Mouse (Mus musculus) embryonic facial prominence, embryonic 13.5 days (tissue): ENCODE measurements around the gene Tango2. TPM values are rescaled to one million over a fixed set of nuclear protein-coding genes. Genes with fewer than 3 reads are reported as not detected.

ENCODE experiments used
- ATAC-seq: fragments of 200-750 bp; cut with Nextera tagmentation; 2 replicates; pipeline ENCODE4 v1.8.0; 2017; ENCODE audit warnings: low read depth; ENCODE audit not compliant: insufficient number of reproducible peaks, insufficient read depth, low FRiP score, low TSS enrichment
- H3K27ac ChIP-seq: fragments of 300-500 bp; sonication (generic); 2 replicates; pipeline ENCODE4 v1.5.1; 2015; ENCODE audit warnings: moderate library complexity, mild to moderate bottlenecking, inconsistent platforms
- H3K27me3 ChIP-seq: fragments of 300-500 bp; sonication (generic); 2 replicates; pipeline ENCODE4 v1.6.1; 2015; ENCODE audit warnings: mild to moderate bottlenecking, inconsistent platforms
- H3K36me3 ChIP-seq: fragments of 300-500 bp; sonication (generic); 2 replicates; pipeline ENCODE4 v1.6.1; 2015; ENCODE audit warnings: mild to moderate bottlenecking, inconsistent platforms
- H3K4me1 ChIP-seq: fragments of 300-500 bp; sonication (generic); 2 replicates; pipeline ENCODE4 v1.6.1; 2015; ENCODE audit warnings: inconsistent platforms
- H3K4me2 ChIP-seq: fragments of 300-500 bp; sonication (generic); 2 replicates; pipeline ENCODE4 v1.6.1; 2015; ENCODE audit warnings: moderate library complexity, mild to moderate bottlenecking, inconsistent platforms
- H3K4me3 ChIP-seq: fragments of 300-500 bp; sonication (generic); 2 replicates; pipeline ENCODE4 v1.5.1; 2015; ENCODE audit warnings: mild to moderate bottlenecking, inconsistent platforms
- H3K9ac ChIP-seq: fragments of 300-500 bp; sonication (generic); 2 replicates; pipeline ENCODE4 v1.6.1; 2015; ENCODE audit warnings: mild to moderate bottlenecking, inconsistent platforms
- H3K9me3 ChIP-seq: fragments of 300-500 bp; sonication (generic); 2 replicates; pipeline ENCODE4 v1.6.1; 2016; ENCODE audit warnings: inconsistent platforms
- WGBS: fragments of 180-500 bp; shearing (Covaris S2); methylation state at CpG from one replicate; pipeline ENCODE4 v1.1.7; 2015; ENCODE audit warnings: mixed read lengths; 5-methylcytosine and 5-hydroxymethylcytosine counted together
- polyA plus RNA-seq: library from polyadenylated mRNA; unstranded; fragments of >200 nt; fragmentation: Nextera tagmentation; extraction: Ambion mirVana; gene quantifications from 2 replicates; pipeline ENCODE4 v1.2.1, GENCODE M21; 2015

Tango2 gene
- polyA plus RNA-seq, 1 experiment from 2014 or later: 30.6 TPM

GRCm38 (mm10) chr16:18353106-18353505 is 5.2 kb upstream of the Tango2 start:
- H3K4me1 ChIP-seq: peaks cover 12% of the 10 kb centered on the region
- no peak overlapping the region for H3K4me2 ChIP-seq
- no peak overlapping the region for H3K9ac ChIP-seq
- peaks cover 26% of the 10 kb centered on the region for H3K27me3 ChIP-seq
- 71% methylated on average over 1 of the region's 1 CpGs for WGBS
- no peaks in the 10 kb centered on the region for H3K36me3 ChIP-seq
- no peak overlapping the region for H3K4me3 ChIP-seq
- ATAC-seq: no peak
- no peaks in the 10 kb centered on the region for H3K9me3 ChIP-seq
- no peak overlapping the region for H3K27ac ChIP-seq

- Histone ChIP-seq H3K9me3 (no peaks in the 10 kb centered on the region), H3K4me1 (peaks cover 17% of the 10 kb centered on the region), H3K9ac (no peak overlapping the region), H3K27me3 (peaks cover 38% of the 10 kb centered on the region), H3K4me3 (no peak overlapping the region), H3K27ac (no peak overlapping the region), H3K4me2 (no peak overlapping the region), H3K36me3 (no peaks in the 10 kb centered on the region)
- 65% methylated on average over 5 of the region's 5 CpGs for WGBS
- no peak for ATAC-seq
Measured at GRCm38 (mm10) chr16:18351313-18352055, 3.6 kb upstream of the Tango2 start.

GRCm38 (mm10) chr16:18349761-18350325 is 1.9 kb upstream of the Tango2 start:
- Histone ChIP-seq H3K9ac (0 out of 2 replicates have a peak overlapping the region, but pooled peaks have one; percentile 21), H3K4me3 (no peak overlapping the region), H3K27me3 (peaks cover 39% of the 10 kb centered on the region), H3K27ac (no peak overlapping the region), H3K4me1 (peaks cover 17% of the 10 kb centered on the region), H3K36me3 (no peaks in the 10 kb centered on the region), H3K9me3 (no peaks in the 10 kb centered on the region), H3K4me2 (no peak overlapping the region)
- 70% methylated on average over 12 of the region's 12 CpGs for WGBS
- ATAC-seq: no peak

- peaks cover 39% of the 10 kb centered on the region for H3K27me3 ChIP-seq
- under 1% methylated on average over 28 of the region's 28 CpGs for WGBS
- no peak for ATAC-seq
- H3K4me1 ChIP-seq: peaks cover 17% of the 10 kb centered on the region
- H3K4me2 ChIP-seq: peak overlapping the region; percentile 98
- H3K36me3 ChIP-seq: no peaks in the 10 kb centered on the region
- peak overlapping the region; percentile 74 for H3K9ac ChIP-seq
- H3K9me3 ChIP-seq: no peaks in the 10 kb centered on the region
- peak overlapping the region; percentile 67 for H3K4me3 ChIP-seq
- no peak overlapping the region for H3K27ac ChIP-seq
Measured at GRCm38 (mm10) chr16:18348601-18349175, 785 bp upstream of the Tango2 start.

- Histone ChIP-seq H3K27me3 (peaks cover 30% of the 10 kb centered on the region), H3K9me3 (no peaks in the 10 kb centered on the region), H3K4me1 (peaks cover 27% of the 10 kb centered on the region), H3K36me3 (no peaks in the 10 kb centered on the region), H3K4me2 (no peak overlapping the region), H3K27ac (no peak overlapping the region), H3K4me3 (no peak overlapping the region), H3K9ac (no peak overlapping the region)
- no peak for ATAC-seq
- 4% methylated on average over 3 of the region's 3 CpGs for WGBS
Measured at GRCm38 (mm10) chr16:18345243-18345642, 2.7 kb downstream of the Tango2 start.

GRCm38 (mm10) chr16:18343778-18344177 is 4.1 kb downstream of the Tango2 start:
- Histone ChIP-seq H3K4me3 (peak overlapping the region; percentile 65), H3K9ac (peak overlapping the region; percentile 72), H3K36me3 (no peaks in the 10 kb centered on the region), H3K4me1 (peaks cover 26% of the 10 kb centered on the region), H3K27ac (no peak overlapping the region), H3K4me2 (peak overlapping the region; percentile 77), H3K27me3 (peaks cover 15% of the 10 kb centered on the region), H3K9me3 (no peaks in the 10 kb centered on the region)
- peak; percentile 88 for ATAC-seq
- WGBS: 0% methylated on average over 38 of the region's 38 CpGs

- Histone ChIP-seq H3K4me2 (peak overlapping the region; percentile 77), H3K36me3 (no peaks in the 10 kb centered on the region), H3K9me3 (no peaks in the 10 kb centered on the region), H3K9ac (peak overlapping the region; percentile 72), H3K27ac (no peak overlapping the region; the same call in 1 of the 2 replicates), H3K4me3 (peak overlapping the region; percentile 65), H3K4me1 (peaks cover 18% of the 10 kb centered on the region), H3K27me3 (peaks cover 13% of the 10 kb centered on the region)
- no peak for ATAC-seq
- 44% methylated on average over 9 of the region's 9 CpGs for WGBS
Measured at GRCm38 (mm10) chr16:18342650-18343570, 5.0 kb downstream of the Tango2 start.

- no peaks in the 10 kb centered on the region for H3K36me3 ChIP-seq
- 0 out of 2 replicates have a peak, but pooled peaks cover 6% of the 10 kb centered on the region for H3K27me3 ChIP-seq
- WGBS: 81% methylated on average over 2 of the region's 2 CpGs
- H3K4me2 ChIP-seq: no peak overlapping the region
- no peak overlapping the region for H3K27ac ChIP-seq
- H3K9me3 ChIP-seq: no peaks in the 10 kb centered on the region
- no peak overlapping the region for H3K4me3 ChIP-seq
- H3K4me1 ChIP-seq: peaks cover 14% of the 10 kb centered on the region
- ATAC-seq: no peak
- 0 out of 2 replicates have a peak overlapping the region, but pooled peaks have one; percentile 28 for H3K9ac ChIP-seq
Measured at GRCm38 (mm10) chr16:18342076-18342475, 5.8 kb downstream of the Tango2 start.

GRCm38 (mm10) chr16:18341605-18342004 is 6.3 kb downstream of the Tango2 start:
- Histone ChIP-seq H3K4me1 (peaks cover 14% of the 10 kb centered on the region), H3K4me3 (no peak overlapping the region), H3K4me2 (no peak overlapping the region), H3K9me3 (no peaks in the 10 kb centered on the region), H3K27me3 (0 out of 2 replicates have a peak, but pooled peaks cover 2% of the 10 kb centered on the region), H3K36me3 (no peaks in the 10 kb centered on the region), H3K9ac (no peak overlapping the region), H3K27ac (no peak overlapping the region)
- no peak for ATAC-seq
- 89% methylated on average over 8 of the region's 8 CpGs for WGBS

- H3K9ac ChIP-seq: no peak overlapping the region
- H3K4me2 ChIP-seq: no peak overlapping the region
- no peaks in the 10 kb centered on the region for H3K27me3 ChIP-seq
- H3K4me1 ChIP-seq: peaks cover 14% of the 10 kb centered on the region
- H3K4me3 ChIP-seq: no peak overlapping the region
- H3K9me3 ChIP-seq: no peaks in the 10 kb centered on the region
- ATAC-seq: no peak
- 52% methylated on average over 1 of the region's 1 CpGs for WGBS
- H3K27ac ChIP-seq: no peak overlapping the region
- no peaks in the 10 kb centered on the region for H3K36me3 ChIP-seq
Measured at GRCm38 (mm10) chr16:18339866-18340265, 8.0 kb downstream of the Tango2 start.

GRCm38 (mm10) chr16:18337261-18337660 is 10.6 kb downstream of the Tango2 start:
- no peaks in the 10 kb centered on the region for H3K9me3 ChIP-seq
- H3K9ac ChIP-seq: no peak overlapping the region
- H3K4me3 ChIP-seq: no peak overlapping the region
- no peak for ATAC-seq
- no peak overlapping the region for H3K4me2 ChIP-seq
- no peaks in the 10 kb centered on the region for H3K27me3 ChIP-seq
- H3K27ac ChIP-seq: no peak overlapping the region
- WGBS: 87% methylated on average over 4 of the region's 4 CpGs
- H3K4me1 ChIP-seq: peaks cover 4% of the 10 kb centered on the region; the same call in 1 of the 2 replicates
- H3K36me3 ChIP-seq: no peaks in the 10 kb centered on the region
